Mouse (Mus musculus): ENCODE data around the gene Txn1. TPM values are rescaled to one million over a fixed set of nuclear protein-coding genes. Genes with fewer than 3 reads are reported as not detected.

Gene Txn1
- total RNA-seq (2023), result 100 to 1,000 TPM; 351 to 373 TPM

GRCm38 (mm10) chr4:57956029-57956960 lies at the start of gene Txn1:
TSS of gene Txn1 (minus strand) at chr4:57956411.

GRCm38 (mm10) chr4:57916201-57916661 lies 40.0 kb downstream of the Txn1 start, which contains the start of gene D630039A03Rik:
TSS of gene D630039A03Rik (minus strand) at chr4:57916297.

Other genes with a start within 250 kb of the Txn1 start
- under 1 TPM; 0.09 to 0.42 TPM for gene Akap2, start 238.8 kb downstream of the Txn1 start, total RNA-seq (2023)
- gene D630039A03Rik, start 40.1 kb downstream of the Txn1 start, total RNA-seq (2023), result not detected
- not detected for gene Txndc8, start 52.7 kb upstream of the Txn1 start, total RNA-seq (2023)